Mouse (Mus musculus): ENCODE results near the gene Dock7. TPM values are rescaled to one million over a fixed set of nuclear protein-coding genes. Genes with fewer than 3 reads are reported as not detected.
A peak's percentile ranks its signal among the peaks of the same experiment; 100 is the strongest.

Gene Dock7
- polyA plus RNA-seq, 1 experiment from 2014 or later = 86.0 TPM

DNA sequence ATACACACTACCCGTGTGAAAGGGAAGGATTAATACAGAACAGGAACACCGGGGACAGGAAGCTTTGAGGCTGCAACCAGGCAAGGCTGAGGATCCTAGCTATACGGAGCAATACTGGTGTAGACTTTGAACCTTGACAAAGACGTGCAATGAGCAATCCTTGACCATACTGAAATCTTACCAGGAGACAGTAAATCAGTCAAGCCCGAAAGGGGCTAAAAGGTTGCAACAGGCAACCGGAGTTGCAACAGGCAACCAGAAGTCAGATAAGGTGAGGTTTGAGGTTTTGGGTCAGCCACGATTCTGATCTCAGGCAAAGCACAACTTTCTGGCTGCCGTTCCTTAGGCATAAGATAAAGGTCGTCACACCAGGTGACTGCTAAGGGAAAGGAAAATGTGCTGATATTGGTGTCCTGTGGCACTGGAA lies 10.5 kb upstream of the Dock7 start:
- H3K27me3 ChIP-seq (replicated peaks; ENCODE audit: control insufficient read depth, insufficient read depth, low read length) = no peaks in the 10 kb centered on the region
- 90% methylated on average over 9 of the region's 9 CpGs for WGBS
- ATAC-seq = no peak

DNA sequence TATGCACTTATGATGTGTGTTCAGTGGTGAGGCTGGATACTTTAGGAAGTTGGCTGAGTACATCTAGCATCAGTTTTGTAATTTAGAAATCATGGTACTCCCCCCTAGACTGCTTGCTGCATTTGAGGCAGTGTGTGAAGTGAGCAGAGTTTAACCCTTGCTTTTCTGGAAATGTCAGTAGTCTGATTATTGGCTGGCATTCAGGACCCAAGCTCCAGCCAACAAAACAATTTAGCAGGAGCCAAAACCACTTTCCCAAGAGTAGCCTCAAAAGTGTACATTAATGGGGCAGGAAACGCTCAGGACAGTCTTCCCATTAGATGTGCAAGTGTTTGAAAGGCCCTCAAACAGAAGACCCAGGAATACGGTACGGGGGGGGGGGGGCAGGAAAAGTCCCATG lies 2.8 kb upstream of the Dock7 start:
- H3K9ac ChIP-seq (replicated peaks; ENCODE audit: low read depth, low read length) = no peak overlapping the region
- no peaks in the 10 kb centered on the region for H3K27me3 ChIP-seq (replicated peaks; ENCODE audit: control insufficient read depth, insufficient read depth, low read length)
- no peak overlapping the region for H3K27ac ChIP-seq (ENCODE audit: low read length)
- no peak for ATAC-seq
- no peak overlapping the region for H3K4me3 ChIP-seq (replicated peaks; ENCODE audit: low read length)
- H3K4me1 ChIP-seq (replicated peaks; ENCODE audit: control insufficient read depth, insufficient read depth, low read length) = peaks cover 28% of the 10 kb centered on the region
- no peaks in the 10 kb centered on the region for H3K9me3 ChIP-seq (ENCODE audit: control insufficient read depth, low read length)
- H3K36me3 ChIP-seq (ENCODE audit: control insufficient read depth, insufficient read depth) = no peaks in the 10 kb centered on the region
- WGBS = 28% methylated on average over 3 of the region's 3 CpGs
- no peak overlapping the region for H3K4me2 ChIP-seq (ENCODE audit: low read length)

More for the DNA sequence above, 10.5 kb upstream of the Dock7 start:
- Histone ChIP-seq H3K4me3 (replicated peaks; ENCODE audit: low read length) (no peak overlapping the region), H3K9me3 (ENCODE audit: control insufficient read depth, low read length) (no peaks in the 10 kb centered on the region), H3K27ac (ENCODE audit: low read length) (no peak overlapping the region), H3K4me2 (ENCODE audit: low read length) (no peak overlapping the region), H3K36me3 (ENCODE audit: control insufficient read depth, insufficient read depth) (no peaks in the 10 kb centered on the region), H3K9ac (replicated peaks; ENCODE audit: low read depth, low read length) (no peak overlapping the region), H3K4me1 (replicated peaks; ENCODE audit: control insufficient read depth, insufficient read depth, low read length) (peaks cover 3% of the 10 kb centered on the region)

DNA sequence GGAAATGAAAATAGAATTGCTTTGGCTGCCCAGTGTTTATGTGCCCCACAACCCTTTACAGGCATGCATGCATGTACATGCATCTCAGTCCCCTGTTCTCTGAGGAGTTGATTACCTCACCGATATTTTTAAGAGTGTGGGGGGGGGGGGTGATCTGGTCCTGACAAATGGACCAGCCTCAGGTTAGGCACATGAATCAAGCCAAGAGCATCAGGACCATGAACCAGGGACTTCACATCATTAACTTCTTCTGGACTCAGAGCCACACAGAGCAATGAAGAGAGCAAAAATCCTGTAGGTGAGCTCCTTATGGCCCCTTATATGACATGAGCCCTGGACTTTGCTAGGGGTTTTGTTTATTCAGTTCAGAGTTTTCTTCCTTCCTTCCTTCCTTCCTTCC lies 2.1 kb upstream of the Dock7 start:
- Histone ChIP-seq H3K36me3 (ENCODE audit: control insufficient read depth, insufficient read depth) (no peaks in the 10 kb centered on the region), H3K9ac (replicated peaks; ENCODE audit: low read depth, low read length) (no peak overlapping the region), H3K27me3 (replicated peaks; ENCODE audit: control insufficient read depth, insufficient read depth, low read length) (no peaks in the 10 kb centered on the region), H3K27ac (ENCODE audit: low read length) (no peak overlapping the region), H3K4me2 (ENCODE audit: low read length) (no peak overlapping the region), H3K4me3 (replicated peaks; ENCODE audit: low read length) (no peak overlapping the region), H3K4me1 (replicated peaks; ENCODE audit: control insufficient read depth, insufficient read depth, low read length) (peaks cover 32% of the 10 kb centered on the region), H3K9me3 (ENCODE audit: control insufficient read depth, low read length) (no peaks in the 10 kb centered on the region)
- 78% methylated on average over 1 of the region's 1 CpGs for WGBS
- no peak for ATAC-seq

DNA sequence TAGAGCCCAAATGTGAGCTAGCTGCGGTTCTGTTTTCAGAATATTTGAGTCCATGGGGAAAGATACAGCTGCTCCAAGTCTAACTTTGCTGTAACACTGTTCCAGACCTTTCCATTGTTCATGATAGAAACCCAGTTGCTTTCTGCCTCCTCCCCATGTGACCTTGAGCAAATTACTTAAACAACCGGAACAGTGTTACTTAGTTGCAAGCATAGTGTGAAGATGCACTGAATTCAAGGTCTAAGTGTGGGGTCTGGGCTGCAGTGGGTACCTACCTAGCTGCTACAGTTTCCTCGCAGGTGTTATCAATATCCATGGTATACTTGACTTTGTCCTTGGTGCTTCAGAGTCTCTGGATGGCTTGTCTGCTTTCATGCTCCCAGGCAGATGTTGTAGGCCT lies 1.3 kb upstream of the Dock7 start:
- ATAC-seq = no peak
- no peak overlapping the region for H3K4me3 ChIP-seq (replicated peaks; ENCODE audit: low read length)
- no peaks in the 10 kb centered on the region for H3K36me3 ChIP-seq (ENCODE audit: control insufficient read depth, insufficient read depth)
- H3K27ac ChIP-seq (ENCODE audit: low read length) = no peak overlapping the region
- H3K4me1 ChIP-seq (replicated peaks; ENCODE audit: control insufficient read depth, insufficient read depth, low read length) = peaks cover 32% of the 10 kb centered on the region
- no peaks in the 10 kb centered on the region for H3K27me3 ChIP-seq (replicated peaks; ENCODE audit: control insufficient read depth, insufficient read depth, low read length)
- H3K4me2 ChIP-seq (ENCODE audit: low read length) = peak overlapping the region; percentile 79; the same call in 1 of the 2 replicates
- H3K9me3 ChIP-seq (ENCODE audit: control insufficient read depth, low read length) = no peaks in the 10 kb centered on the region
- H3K9ac ChIP-seq (replicated peaks; ENCODE audit: low read depth, low read length) = no peak overlapping the region
- WGBS = 67% methylated on average over 3 of the region's 3 CpGs

DNA sequence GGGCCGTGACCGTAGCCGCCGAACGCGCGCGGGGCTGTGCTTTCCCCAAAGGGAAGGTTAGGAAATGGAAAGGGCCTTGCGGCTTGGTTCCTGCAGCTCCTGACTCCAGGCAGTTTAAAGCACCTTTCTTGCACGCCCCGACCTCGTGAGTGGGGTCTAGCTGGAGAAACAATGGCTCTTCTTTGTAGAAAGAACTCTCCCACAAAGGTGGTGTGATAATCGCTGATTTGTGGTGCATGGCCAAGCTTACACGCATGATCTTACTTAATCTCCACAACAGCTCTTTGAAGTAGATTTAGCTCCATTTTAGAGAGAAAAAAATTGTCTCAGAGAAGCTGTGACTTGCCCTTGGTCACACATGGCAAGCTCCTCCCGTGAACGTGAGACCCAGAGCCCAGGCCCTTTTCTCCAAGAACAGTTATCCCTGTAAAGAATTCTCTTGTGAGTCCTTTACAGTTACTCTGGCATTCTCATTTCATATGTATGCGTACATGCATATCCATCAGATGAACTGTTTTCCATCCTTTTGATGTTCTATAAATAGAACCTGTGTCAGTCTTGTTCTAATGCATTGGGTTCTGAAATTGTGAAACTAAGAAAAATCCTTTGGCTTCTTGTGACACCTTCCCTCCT lies 524 bp upstream of the Dock7 start:
- peak overlapping the region; percentile 97 for H3K9ac ChIP-seq (replicated peaks; ENCODE audit: low read depth, low read length)
- H3K4me3 ChIP-seq (replicated peaks; ENCODE audit: low read length) = peak overlapping the region; percentile 68
- H3K9me3 ChIP-seq (ENCODE audit: control insufficient read depth, low read length) = no peaks in the 10 kb centered on the region
- no peaks in the 10 kb centered on the region for H3K27me3 ChIP-seq (replicated peaks; ENCODE audit: control insufficient read depth, insufficient read depth, low read length)
- peaks cover 40% of the 10 kb centered on the region for H3K4me1 ChIP-seq (replicated peaks; ENCODE audit: control insufficient read depth, insufficient read depth, low read length)
- peak overlapping the region; percentile 85 for H3K27ac ChIP-seq (ENCODE audit: low read length)
- H3K4me2 ChIP-seq (ENCODE audit: low read length) = peak overlapping the region; percentile 79
- ATAC-seq = peak; percentile 11
- no peaks in the 10 kb centered on the region for H3K36me3 ChIP-seq (ENCODE audit: control insufficient read depth, insufficient read depth)
- WGBS = under 1% methylated on average over 17 of the region's 17 CpGs

DNA sequence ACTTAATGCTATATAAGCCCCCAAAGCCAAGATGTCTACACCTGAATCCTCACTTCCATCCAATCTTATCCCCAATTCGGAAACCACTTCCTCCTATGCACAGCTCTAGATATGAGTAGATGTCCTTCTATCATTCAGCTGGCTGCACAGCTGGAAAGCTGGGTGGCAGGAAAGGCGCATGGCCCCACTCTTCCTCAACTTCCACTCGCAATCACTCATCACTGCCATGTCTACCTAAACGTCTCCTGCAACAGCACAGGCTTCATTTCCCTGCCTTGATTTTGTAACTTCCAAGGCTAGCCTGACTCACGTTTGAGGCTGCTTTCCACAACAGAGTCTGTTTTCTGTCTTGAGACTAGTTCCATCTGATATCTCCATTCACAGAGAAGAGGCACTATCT lies 1.7 kb downstream of the Dock7 start:
- peaks cover 42% of the 10 kb centered on the region for H3K4me1 ChIP-seq (replicated peaks; ENCODE audit: control insufficient read depth, insufficient read depth, low read length)
- 47% methylated on average over 5 of the region's 5 CpGs for WGBS
- H3K4me3 ChIP-seq (replicated peaks; ENCODE audit: low read length) = peak overlapping the region; percentile 27
- no peaks in the 10 kb centered on the region for H3K9me3 ChIP-seq (ENCODE audit: control insufficient read depth, low read length)
- H3K4me2 ChIP-seq (ENCODE audit: low read length) = peak overlapping the region; percentile 59
- H3K9ac ChIP-seq (replicated peaks; ENCODE audit: low read depth, low read length) = peak overlapping the region; percentile 30; the same call in 1 of the 2 replicates
- H3K27me3 ChIP-seq (replicated peaks; ENCODE audit: control insufficient read depth, insufficient read depth, low read length) = no peaks in the 10 kb centered on the region
- no peak overlapping the region for H3K27ac ChIP-seq (ENCODE audit: low read length)
- no peak for ATAC-seq
- no peaks in the 10 kb centered on the region for H3K36me3 ChIP-seq (ENCODE audit: control insufficient read depth, insufficient read depth)

DNA sequence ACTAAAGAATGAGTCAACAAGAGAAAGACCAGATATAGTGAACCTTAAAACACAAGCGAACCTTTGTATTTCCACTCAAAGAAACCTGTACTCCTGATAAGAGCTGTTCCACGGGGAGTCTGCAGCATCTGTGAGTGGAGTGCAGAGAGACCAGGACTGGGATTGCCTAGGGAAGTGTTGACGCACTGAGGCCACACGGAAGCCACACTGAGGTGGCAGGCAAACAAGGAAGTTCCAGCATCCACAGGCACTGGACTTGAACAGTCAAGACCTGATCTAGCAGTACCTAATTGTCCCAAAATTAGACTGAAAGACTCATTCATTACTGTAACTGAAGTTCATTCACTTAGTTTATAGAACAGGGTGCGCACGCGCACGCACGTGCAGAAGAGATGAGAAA lies 4.9 kb downstream of the Dock7 start:
- Histone ChIP-seq H3K9ac (replicated peaks; ENCODE audit: low read depth, low read length) (no peak overlapping the region), H3K4me2 (ENCODE audit: low read length) (no peak overlapping the region), H3K4me3 (replicated peaks; ENCODE audit: low read length) (no peak overlapping the region), H3K4me1 (replicated peaks; ENCODE audit: control insufficient read depth, insufficient read depth, low read length) (peaks cover 23% of the 10 kb centered on the region), H3K27me3 (replicated peaks; ENCODE audit: control insufficient read depth, insufficient read depth, low read length) (no peaks in the 10 kb centered on the region), H3K9me3 (ENCODE audit: control insufficient read depth, low read length) (no peaks in the 10 kb centered on the region), H3K27ac (ENCODE audit: low read length) (no peak overlapping the region), H3K36me3 (ENCODE audit: control insufficient read depth, insufficient read depth) (no peaks in the 10 kb centered on the region)
- ATAC-seq = no peak
- WGBS = 62% methylated on average over 9 of the region's 9 CpGs

DNA sequence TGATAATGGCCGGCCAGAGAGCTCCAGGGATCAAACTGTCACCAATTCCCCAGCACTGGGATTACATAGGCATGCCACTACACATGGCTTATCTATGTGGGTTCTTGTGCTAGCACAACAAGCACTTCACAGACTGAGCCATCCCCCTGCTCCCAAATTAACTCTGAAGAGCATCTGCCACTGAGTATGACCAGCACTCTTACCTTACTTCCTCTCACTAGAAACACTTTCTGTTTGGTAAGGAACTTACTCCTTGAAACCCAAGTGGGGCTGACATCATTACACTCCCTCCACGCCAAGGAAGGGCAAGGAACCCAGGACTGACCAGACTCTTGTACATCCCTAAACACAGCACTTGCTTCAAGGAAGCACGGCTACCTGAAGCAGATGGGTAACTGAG lies 9.0 kb downstream of the Dock7 start:
- Histone ChIP-seq H3K36me3 (ENCODE audit: control insufficient read depth, insufficient read depth) (no peaks in the 10 kb centered on the region), H3K4me2 (ENCODE audit: low read length) (no peak overlapping the region), H3K4me3 (replicated peaks; ENCODE audit: low read length) (no peak overlapping the region), H3K9me3 (ENCODE audit: control insufficient read depth, low read length) (no peaks in the 10 kb centered on the region), H3K27me3 (replicated peaks; ENCODE audit: control insufficient read depth, insufficient read depth, low read length) (no peaks in the 10 kb centered on the region), H3K9ac (replicated peaks; ENCODE audit: low read depth, low read length) (no peak overlapping the region), H3K27ac (ENCODE audit: low read length) (no peak overlapping the region), H3K4me1 (replicated peaks; ENCODE audit: control insufficient read depth, insufficient read depth, low read length) (peaks cover 12% of the 10 kb centered on the region)
- 87% methylated on average over 3 of the region's 3 CpGs for WGBS
- no peak for ATAC-seq

DNA sequence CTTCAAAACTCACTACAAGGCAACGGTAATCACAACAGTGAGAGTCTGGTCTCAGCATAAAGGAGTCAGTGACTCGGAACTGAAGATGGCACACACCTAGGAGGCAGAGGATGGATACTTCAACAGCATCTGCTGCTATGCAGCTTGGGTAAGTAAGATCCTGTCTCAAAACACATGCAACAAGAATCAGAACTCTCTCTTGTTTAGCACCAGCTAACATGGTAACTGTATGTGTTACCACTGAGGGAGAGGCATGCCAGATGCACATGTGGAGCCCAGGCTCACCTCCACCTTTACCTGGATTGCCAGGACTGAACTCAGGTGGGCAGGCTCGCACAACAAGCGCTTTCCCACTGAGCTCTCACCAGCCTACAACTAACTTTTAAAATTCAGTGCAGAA lies 11.9 kb downstream of the Dock7 start:
- Histone ChIP-seq H3K27me3 (replicated peaks; ENCODE audit: control insufficient read depth, insufficient read depth, low read length) (no peaks in the 10 kb centered on the region), H3K4me3 (replicated peaks; ENCODE audit: low read length) (no peak overlapping the region), H3K9me3 (ENCODE audit: control insufficient read depth, low read length) (no peaks in the 10 kb centered on the region), H3K36me3 (ENCODE audit: control insufficient read depth, insufficient read depth) (no peaks in the 10 kb centered on the region), H3K4me2 (ENCODE audit: low read length) (no peak overlapping the region), H3K4me1 (replicated peaks; ENCODE audit: control insufficient read depth, insufficient read depth, low read length) (peaks cover 6% of the 10 kb centered on the region; the same call in 1 of the 2 replicates), H3K27ac (ENCODE audit: low read length) (no peak overlapping the region), H3K9ac (replicated peaks; ENCODE audit: low read depth, low read length) (no peak overlapping the region)
- WGBS = 83% methylated on average over 4 of the region's 4 CpGs
- ATAC-seq = 0 out of 2 replicates have a peak, but pooled peaks have one; percentile 13

DNA sequence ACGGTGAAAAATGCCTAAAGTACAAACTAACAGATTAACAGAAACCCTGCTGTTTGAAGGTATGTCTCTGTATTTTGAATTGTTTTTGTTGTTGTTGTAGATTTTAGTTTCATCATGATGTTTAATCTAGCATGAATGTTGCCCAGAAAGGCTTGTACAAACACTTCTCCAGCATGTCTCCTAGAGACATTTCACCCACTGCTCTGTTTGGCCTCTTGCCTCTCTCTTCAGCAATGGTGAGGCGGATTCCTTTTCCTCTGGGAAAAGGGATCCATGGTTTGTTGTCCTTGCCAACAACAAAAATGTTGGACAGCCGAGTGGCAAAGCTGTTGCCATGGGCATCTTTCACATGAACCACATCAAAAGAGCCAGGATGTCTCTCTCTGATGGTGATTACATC lies 17.9 kb downstream of the Dock7 start:
- WGBS = 76% methylated on average over 3 of the region's 3 CpGs
- H3K9me3 ChIP-seq (ENCODE audit: control insufficient read depth, low read length) = no peaks in the 10 kb centered on the region

More for the DNA sequence above, 17.9 kb downstream of the Dock7 start:
- H3K4me1 ChIP-seq (replicated peaks; ENCODE audit: control insufficient read depth, insufficient read depth, low read length) = peaks cover 7% of the 10 kb centered on the region; the same call in 1 of the 2 replicates
- H3K36me3 ChIP-seq (ENCODE audit: control insufficient read depth, insufficient read depth) = no peaks in the 10 kb centered on the region
- ATAC-seq = no peak
- H3K4me3 ChIP-seq (replicated peaks; ENCODE audit: low read length) = no peak overlapping the region
- H3K27me3 ChIP-seq (replicated peaks; ENCODE audit: control insufficient read depth, insufficient read depth, low read length) = no peaks in the 10 kb centered on the region
- H3K27ac ChIP-seq (ENCODE audit: low read length) = no peak overlapping the region
- H3K4me2 ChIP-seq (ENCODE audit: low read length) = no peak overlapping the region
- no peak overlapping the region for H3K9ac ChIP-seq (replicated peaks; ENCODE audit: low read depth, low read length)

Data from forebrain, embryonic 16.5 days (tissue).